Mouse (Mus musculus): ENCODE data around the gene Tmem106b.
A peak's percentile ranks its signal among the peaks of the same experiment; 100 is the strongest.

Tmem106b gene

DNA sequence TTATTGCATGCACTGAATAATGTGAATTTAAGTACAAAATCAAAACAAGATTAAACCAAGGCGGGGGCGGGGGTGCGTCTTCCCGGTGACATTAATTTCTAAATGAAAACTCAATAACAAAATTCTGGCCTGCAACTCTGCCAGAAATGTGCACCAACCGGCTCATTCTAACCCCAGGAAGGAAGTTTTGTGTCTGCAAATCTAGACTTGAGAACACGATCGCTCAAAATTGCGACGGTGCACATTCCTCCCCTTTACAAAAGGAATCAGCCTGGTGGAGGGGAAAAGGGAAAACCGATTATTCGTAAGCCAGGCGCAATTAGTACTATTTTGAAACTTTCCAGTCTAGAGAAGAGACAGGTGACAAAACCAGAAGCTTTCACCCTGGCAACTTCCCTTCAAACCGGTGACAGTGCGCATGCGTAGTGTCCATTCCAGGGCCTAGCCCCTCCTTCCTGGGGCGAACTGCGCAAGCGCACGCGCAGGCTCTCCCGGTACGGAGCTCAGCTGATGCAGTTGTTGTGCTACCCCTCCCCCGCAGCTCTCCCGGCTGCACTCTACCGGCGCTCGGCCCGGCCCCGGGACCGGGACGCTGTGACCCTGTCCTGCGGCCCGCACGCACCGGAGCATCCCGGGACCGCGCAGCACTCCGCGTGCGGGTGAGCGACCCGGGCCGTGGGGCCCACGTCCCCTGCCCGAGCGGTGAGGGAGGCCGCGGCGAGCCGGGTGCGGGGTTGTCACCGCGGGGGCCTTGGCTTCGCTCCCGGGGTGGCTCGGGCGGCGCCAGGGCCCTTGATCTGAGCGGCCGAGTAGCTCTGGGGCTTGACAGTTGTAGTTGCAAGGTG, at the start of gene Tmem106b:
Tmem106b (plus strand) TSS at position 458 of the 845 bp plus-strand sequence.
- DNase-seq (ENCODE audit: low spot score in 2 of 2): peak; percentile 93 to 94

DNA sequence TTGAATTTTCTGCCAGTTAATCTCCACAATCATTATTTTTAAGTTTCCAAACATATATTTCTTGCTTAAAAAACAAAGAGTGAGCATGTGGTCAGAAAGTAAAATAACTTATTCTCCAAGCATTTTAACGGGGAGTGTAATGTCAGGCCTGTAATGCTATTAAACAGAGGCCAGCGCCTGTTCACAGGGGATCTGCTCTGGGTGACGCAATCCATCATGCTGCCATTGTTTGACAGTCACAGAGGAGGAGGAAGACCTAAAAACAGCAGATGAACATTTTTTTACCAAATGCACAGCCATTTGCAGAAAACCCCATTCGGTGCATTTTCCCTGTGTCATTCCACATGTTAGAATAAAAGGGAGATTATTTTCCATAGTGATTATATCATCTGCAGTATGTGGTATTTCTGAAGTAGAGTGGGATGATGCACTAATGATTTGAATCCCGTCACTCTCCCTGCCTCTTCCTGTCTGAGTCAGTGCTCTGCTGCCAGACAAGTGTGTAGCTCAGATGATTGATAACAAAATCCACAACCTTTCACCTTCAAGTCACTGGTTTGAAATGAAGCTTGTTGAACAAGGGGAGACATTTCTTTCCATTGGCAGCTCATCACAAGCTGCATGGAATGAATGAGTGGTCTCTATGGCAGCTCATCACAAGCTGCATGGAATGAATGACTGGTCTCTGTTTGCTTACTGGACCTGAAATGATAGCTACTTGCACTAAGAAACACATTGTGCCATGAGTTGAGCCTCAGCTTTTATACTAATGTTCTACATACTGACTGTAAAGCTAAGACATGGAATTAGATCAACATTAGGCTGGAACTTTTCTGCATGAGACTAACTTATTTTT, 48.1 kb upstream of the Tmem106b start:
- no peak for DNase-seq (ENCODE audit: low spot score in 2 of 2)

DNA sequence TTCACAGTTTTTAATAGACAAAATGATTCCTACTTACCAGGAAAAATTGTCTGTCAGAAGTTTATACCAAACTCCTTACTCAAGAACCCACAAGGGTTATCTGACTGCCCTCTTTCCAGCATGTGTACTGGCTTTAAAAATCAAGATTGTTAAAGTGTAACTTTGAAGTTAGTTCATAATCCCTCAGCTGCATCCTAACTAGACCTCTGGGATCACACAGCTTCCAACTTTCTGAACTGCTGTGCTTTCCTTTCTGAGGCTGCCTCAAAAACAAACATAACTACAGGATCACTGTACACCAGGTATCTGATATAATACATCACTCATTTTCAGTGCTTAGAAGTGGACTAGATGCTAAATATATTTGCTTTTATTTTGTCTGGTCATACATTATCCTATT, 39.0 kb upstream of the Tmem106b start:
- no peak for DNase-seq (ENCODE audit: low spot score in 2 of 2)

- no peak for DNase-seq (ENCODE audit: low spot score in 2 of 2)
Observed at GRCm38 (mm10) chr6:13030961-13031360, 38.6 kb upstream of the Tmem106b start.

DNA sequence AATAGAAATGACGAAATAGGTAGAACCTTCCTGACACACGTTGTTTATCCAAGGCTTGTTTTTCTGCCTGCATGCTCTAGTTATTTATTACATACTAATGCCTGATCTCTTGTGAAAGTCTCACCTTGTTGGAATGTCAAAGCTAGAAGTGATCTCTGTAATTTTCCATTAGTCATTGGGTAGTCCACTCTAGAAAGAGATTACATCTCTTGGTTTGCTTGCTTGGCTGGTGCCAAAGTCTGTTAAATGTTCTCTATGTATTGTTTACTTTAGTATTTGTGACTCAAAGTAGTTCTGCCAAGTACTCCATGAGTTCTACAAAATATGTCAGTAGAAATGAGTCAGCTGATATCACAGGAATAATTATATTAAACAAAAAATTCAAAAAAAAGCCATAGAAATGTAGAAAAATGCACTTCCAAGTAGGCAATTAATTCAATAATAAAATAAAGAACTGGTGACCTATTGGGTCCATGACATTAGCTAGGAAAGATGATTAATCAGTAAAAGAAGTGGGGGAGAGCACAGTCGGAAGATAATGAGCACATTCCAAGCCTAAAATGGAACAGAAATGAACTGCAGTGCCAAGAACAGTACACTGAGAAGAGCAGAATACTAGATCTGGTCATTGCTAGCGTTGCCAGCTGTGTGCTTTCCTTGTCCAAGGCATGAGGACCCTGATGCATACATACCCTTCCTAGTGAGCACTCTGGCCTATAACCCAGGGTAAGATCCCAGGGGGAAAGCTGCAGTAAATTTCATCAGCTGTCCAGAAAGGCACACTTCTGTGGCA, 17.0 kb upstream of the Tmem106b start:
- DNase-seq (ENCODE audit: low spot score in 2 of 2): no peak

DNA sequence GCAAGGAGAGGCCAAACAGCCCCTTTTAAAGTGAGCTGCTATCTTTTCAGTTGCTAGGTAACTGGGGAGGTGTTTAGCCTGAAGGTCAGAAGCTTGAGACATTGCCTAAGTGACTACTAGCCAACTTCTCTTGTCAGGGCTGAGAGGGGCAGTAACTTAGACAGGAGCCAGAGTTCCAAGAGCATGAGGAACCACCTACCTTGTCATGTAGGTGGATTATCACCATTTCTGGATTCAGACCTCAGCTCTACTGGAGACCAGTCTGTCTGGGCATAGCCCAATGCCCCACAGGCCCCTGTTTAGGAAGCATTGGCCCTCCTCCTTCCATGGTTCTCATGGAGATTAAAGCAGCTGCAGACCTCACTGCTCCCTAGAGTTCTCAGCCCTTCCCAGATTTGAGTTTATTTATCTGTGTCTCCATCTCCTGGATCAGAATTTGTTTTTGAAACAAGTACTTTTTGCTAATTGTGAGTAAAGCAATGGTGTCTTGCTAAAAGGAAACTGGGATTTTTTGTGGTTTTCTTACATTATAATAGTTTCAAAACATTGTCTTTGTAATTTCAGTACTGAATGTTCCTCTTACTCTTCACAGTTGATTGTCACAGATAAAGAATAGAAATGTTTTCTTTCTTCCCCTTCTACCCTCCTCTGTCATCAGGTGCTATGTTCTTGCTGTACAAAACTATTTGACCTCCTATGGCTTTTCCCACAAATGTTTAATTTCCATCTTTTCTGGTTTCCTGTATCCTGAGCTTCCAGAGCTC, 8.1 kb upstream of the Tmem106b start:
- DNase-seq (ENCODE audit: low spot score in 2 of 2): no peak

DNA sequence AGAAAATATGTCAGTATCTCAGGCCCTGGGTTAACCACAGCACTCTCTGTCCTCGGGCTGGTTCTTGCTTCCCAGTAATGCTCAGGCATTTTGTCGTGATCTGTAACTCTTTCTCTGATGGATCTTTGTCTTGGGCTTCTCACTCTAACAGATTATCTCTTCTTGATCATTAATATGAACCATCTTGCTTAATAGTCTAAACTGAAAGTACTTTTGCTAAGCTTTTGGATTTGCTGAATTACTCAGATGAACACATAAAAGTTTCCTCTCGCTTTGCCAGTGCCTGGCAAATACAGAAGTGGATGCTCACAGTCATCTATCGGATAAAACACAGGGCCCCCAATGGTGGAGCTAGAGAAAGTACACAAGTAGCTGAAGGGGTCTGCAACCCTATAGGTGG, 7.5 kb upstream of the Tmem106b start:
- no peak for DNase-seq (ENCODE audit: low spot score in 2 of 2)

- DNase-seq (ENCODE audit: low spot score in 2 of 2): no peak
Observed at GRCm38 (mm10) chr6:13062691-13063255, 6.8 kb upstream of the Tmem106b start.

- no peak for DNase-seq (ENCODE audit: low spot score in 2 of 2)
Observed at GRCm38 (mm10) chr6:13070147-13070425, 527 bp downstream of the Tmem106b start.

DNA sequence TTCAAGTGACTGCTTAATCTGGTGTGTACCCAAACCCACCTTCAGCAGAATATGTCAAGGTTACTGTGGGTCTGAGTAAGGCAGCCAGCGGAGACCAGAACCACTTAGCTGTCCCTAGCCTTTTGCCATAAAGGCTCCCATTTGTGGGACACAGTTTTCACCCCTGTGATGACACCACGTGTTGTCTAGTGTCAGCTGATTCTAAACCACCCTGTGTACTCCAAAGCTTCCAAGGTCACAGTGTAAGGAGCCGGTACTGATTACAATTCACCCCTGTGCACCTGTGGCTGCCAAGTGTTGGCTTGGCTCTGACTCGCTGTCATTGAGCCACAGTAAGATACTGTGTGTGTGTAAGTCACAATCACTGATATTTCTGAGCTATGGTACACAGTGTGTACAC, 926 bp downstream of the Tmem106b start:
- DNase-seq (ENCODE audit: low spot score in 2 of 2): no peak

DNA sequence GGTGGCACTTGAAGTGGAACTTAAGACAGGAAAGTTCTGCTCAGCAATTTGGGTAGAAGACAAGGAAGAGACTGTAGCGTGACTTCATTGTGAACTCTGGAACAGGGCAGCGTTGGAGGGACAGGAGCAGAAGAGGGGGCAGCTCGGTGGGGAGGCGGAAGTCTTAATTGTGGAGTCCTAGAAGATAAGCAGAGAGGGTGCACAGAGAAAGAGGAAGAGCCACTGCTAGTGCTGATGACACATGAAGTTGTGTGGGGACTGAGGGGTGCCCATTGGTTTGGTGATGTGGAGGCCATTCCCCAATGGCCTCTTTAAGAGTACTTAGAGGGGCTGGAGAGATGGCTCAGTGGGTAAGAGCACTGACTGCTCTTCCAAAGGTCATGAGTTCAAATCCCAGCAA, 3.5 kb downstream of the Tmem106b start:
- no peak for DNase-seq (ENCODE audit: low spot score in 2 of 2)

DNA sequence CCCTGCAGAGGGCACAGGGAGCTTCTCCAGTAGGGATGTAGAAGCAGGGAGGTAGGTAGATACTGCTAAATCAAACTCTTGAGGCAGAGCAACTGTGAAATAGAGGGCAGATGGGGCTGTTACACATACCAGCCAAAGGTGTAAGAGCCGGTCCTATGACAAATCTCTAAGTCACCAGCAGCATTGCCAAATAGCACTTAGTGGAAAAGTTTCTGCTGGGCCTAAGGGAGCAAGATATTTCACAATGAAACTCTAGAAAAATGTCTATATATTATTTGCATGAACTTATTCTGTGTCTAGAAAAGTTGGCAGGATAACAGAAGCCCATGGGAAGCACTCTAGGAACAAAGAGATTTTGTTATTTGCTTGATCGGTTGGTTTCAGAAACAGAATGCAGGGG, 4.3 kb downstream of the Tmem106b start:
- no peak for DNase-seq (ENCODE audit: low spot score in 2 of 2)

GRCm38 (mm10) chr6:13082881-13083280, 13.3 kb downstream of the Tmem106b start:
- DNase-seq (ENCODE audit: low spot score in 2 of 2): peak; percentile 20 to 29

- DNase-seq (ENCODE audit: low spot score in 2 of 2): no peak
Observed at GRCm38 (mm10) chr6:13096656-13097435, 27.3 kb downstream of the Tmem106b start.

- DNase-seq (ENCODE audit: low spot score in 2 of 2): no peak
Observed at GRCm38 (mm10) chr6:13100137-13100536, 30.6 kb downstream of the Tmem106b start.

DNA sequence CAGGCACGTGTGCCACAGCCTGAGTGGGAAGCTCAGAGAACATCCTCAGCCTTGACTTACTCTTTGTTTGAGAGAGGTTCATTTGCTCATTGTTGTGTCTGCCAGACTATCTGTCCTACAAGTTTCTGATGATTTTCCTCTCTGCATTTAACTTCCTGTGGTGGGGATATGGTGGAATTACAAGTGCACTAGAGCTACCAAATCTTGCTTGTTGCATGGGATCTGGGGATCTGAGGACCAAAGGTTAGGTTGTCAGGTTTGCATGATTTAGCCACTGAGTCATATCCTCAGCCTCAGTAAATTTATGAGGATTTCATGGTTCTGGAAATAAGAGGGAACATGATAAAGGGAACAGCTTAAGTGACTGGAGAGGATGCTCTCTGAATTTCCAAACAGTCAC, 39.1 kb downstream of the Tmem106b start:
- DNase-seq (ENCODE audit: low spot score in 2 of 2): no peak

GRCm38 (mm10) chr6:13137255-13137654, 67.7 kb downstream of the Tmem106b start:
- no peak for DNase-seq (ENCODE audit: low spot score in 2 of 2)
